Mouse (Mus musculus): ENCODE results near the gene Gm6793. TPM values are rescaled to one million over a fixed set of nuclear protein-coding genes. Genes with fewer than 3 reads are reported as not detected.

Gene Gm6793
- under 1 TPM; 0.18 to 0.20 TPM for total RNA-seq (2021)
- long read RNA-seq, experiment 1, result 0 reads
- long read RNA-seq, experiment 2, result 0 reads

GRCm38 (mm10) chr8:112014936-112015335 is at the start of gene Gm6793:
Gene Gm6793, minus strand, starts transcription at chr8:112015036.
- no peak for DNase-seq (ENCODE audit: low spot score in 2 of 2)

- no peak for DNase-seq (ENCODE audit: low spot score in 2 of 2)
These were observed 46.5 kb upstream of the Gm6793 start for GRCm38 (mm10) chr8:112061372-112061771.

DNA sequence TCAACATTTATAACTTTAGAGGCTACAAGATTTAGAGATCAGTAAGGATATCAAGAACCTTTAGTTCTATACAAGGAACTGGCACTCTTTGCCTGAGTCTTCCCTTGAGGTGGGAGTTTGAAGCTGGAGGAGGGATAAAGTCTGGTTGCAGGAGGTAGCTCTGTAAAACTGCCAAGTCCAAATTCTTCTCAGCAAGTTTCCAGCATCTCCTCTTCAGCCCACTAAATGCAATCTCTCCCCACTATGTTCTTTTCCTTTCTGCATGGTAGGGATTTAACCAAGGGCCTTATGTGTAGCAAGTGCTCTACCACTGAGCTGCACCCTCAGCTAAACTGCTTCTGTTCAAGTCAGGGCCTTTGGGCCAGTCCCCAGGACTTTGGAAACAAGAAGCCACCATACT is 39.6 kb upstream of the Gm6793 start:
- DNase-seq (ENCODE audit: low spot score in 2 of 2), result no peak

- DNase-seq (ENCODE audit: low spot score in 2 of 2), result no peak
These were observed 36.7 kb upstream of the Gm6793 start for GRCm38 (mm10) chr8:112051537-112051936.

DNA sequence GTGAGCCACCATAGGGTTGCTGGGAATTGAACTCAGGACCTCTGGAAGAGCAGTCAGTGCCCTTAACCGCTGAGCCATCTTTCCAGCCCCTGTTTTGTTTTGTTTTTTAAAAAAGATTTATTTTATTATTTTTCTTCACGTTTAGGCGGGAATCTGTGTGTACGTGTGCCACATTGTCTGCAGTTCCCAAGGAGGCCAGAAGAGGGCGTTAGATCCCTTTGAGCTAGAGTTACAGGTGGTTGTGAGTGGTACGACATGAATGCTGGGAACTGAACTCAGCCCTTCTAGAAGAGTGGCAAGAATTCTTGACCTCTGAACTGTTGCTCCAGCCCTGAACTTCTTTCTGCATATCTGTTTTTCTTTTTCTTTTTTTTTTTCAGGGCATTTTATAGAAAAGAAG is 35.1 kb upstream of the Gm6793 start:
- no peak for DNase-seq (ENCODE audit: low spot score in 2 of 2)

DNA sequence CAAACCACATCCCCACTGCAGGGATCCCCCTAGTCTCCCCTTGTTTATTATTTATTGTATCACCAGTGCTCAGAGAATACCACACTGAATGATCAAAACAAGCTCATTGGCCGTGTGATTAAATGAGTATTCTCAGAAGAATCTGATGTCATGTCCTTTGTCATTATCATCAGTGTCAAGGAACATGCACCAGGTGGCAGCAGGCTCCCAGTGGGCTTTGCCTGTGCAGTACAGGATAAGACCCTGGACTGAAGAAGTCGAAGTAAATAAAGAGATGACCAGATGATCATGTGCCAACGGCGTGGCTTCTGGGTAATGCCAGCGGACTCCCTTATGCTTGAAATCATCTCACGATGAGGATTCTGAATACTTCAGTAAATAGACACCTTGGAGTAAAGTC is 33.5 kb upstream of the Gm6793 start:
- DNase-seq (ENCODE audit: low spot score in 2 of 2), result no peak

DNA sequence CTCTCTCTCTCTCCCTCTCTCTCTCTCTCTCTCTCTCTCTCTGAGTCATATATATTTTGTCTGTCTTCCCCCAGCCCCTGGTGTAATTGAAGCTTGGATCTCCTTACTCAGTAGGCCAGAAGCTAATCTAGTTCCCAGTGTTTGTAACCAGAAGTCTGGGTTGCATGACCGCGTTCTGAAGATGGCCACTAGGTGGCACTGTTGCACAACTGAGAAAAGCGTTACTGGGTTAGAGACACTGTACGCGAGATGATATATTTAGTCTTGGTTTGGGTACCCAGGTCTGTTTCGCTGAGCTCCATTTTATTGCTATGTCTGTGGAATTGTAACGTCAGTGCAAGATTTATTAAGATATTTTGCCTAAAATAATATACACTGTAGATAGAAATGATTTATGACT is 31.1 kb upstream of the Gm6793 start:
- peak; percentile 64 to 66 for DNase-seq (ENCODE audit: low spot score in 2 of 2)

- no peak for DNase-seq (ENCODE audit: low spot score in 2 of 2)
These were observed 30.3 kb upstream of the Gm6793 start for GRCm38 (mm10) chr8:112045182-112045581.

DNA sequence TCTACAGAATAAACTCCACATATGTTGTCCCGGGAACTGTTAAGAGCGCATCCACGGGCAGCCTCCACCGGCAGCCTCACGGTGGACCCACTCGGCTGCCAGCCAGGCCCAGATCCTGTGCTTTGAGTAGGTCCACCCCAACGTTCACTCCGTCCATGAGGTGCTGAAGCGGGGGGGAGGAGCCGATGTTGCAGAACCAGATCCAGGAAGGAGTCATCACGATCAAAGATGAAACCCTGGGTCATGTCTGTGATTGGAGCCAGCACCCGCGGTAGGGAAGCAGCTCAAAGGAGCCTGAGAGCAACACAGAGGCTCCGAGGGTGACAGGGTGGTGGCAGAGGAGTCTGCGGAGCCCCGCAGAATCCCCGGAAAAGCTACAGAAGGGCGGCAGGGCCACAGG is 22.7 kb upstream of the Gm6793 start:
- no peak for DNase-seq (ENCODE audit: low spot score in 2 of 2)

GRCm38 (mm10) chr8:112034603-112035002 is 19.8 kb upstream of the Gm6793 start:
- DNase-seq (ENCODE audit: low spot score in 2 of 2), result no peak

GRCm38 (mm10) chr8:112033071-112033470 is 18.2 kb upstream of the Gm6793 start:
- no peak for DNase-seq (ENCODE audit: low spot score in 2 of 2)

DNA sequence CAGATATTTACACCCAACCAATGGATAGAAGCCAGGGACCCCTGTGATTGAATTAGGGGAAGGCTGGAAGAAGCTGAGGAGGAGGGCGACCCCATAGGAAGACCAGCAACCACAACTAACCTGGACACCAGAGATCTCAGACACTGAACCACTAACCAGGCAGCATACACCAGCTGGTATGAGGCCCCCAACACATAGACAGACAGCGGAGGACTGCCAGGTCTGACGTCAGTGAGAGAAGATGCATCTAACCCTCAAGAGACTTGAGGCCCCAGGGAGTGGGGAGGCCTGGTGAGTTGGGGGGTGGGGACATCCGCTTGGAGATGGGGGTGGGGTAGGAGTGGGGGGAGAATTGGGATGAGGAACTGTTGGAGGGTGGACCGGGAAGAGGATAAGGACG is 15.8 kb upstream of the Gm6793 start:
- no peak for DNase-seq (ENCODE audit: low spot score in 2 of 2)

GRCm38 (mm10) chr8:112029455-112029854 is 14.6 kb upstream of the Gm6793 start:
- no peak for DNase-seq (ENCODE audit: low spot score in 2 of 2)

DNA sequence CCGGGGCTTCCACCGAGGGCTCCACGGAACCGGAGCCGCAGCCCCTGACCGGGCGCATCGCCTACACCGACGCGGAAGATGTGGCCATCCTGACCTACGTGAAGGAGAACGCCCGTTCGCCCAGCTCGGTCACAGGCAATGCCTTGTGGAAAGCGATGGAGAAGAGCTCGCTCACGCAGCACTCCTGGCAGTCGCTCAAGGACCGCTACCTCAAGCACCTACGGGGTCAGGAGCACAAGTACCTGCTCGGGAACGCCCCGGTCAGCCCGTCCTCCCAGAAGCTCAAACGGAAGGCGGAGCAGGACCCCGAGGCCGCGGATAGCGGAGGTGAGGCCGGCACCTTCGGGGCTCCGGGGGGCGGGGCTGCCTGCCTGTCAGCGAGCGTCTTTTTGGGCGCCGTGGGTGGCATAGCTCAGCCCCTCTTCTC is 3.0 kb downstream of the Gm6793 start:
- DNase-seq (ENCODE audit: low spot score in 2 of 2), result no peak

DNA sequence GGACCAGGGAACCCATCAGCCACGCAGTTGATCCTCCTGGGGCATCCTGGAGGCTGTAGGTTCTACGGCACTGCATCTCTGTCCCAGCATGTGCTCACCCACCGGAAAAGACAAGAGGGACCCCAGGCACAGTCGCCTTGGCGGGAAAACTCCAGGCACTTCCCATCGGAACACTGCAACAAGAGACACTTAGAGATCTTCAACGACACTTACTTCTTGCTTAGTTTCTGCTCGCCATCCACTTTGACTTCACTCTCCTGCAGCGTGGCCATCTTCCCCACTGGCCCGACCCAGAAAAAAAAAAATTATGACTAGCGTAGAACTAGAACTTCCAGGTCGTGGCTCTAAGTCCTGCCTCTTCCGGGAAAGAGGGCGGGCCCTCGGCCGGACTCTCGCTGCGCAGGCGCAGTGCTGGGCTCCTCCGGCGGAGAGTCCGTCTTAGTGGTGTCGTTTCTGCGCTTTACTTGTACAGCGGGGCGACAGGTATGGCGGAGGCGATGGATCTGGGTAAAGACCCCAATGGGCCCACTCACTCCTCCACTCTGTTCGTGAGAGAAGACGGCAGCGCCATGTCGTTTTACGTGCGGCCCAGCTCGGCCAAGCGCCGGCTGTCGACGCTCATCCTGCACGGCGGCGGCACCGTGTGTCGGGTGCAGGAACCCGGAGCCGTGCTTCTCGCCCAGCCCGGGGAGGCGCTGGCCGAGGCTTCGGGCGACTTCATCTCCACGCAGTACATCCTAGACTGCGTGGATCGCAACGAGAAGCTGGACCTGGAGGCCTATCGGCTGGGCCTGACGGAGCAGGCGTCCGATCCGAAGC is 3.6 kb downstream of the Gm6793 start, which contains the start of the genes Kars and Terf2ip:
Gene Kars (minus strand): TSS at position 327 of the 819 bp plus-strand sequence.
Gene Terf2ip (plus strand): TSS at position 402 of the 819 bp plus-strand sequence.
- DNase-seq (ENCODE audit: low spot score in 2 of 2), result peak; percentile 87 to 93

DNA sequence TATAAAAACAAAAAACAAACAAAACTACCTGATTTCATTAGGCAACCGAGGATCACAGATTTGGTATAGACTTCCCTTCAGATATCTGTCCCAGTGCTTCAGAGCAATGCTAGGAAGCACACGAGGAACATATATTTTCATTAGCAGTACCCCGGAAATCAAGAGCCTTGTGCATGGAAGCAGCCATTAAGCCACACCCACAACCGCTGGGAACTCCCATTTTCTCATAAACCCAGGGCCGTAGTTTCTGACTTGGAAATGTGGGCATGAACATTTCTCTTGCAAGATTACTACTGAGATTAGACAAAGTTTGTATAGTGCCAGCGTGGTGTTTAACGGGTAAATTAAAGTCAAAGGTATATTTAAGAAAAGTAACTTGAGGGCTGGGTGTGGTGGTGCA is 5.3 kb downstream of the Gm6793 start:
- no peak for DNase-seq (ENCODE audit: low spot score in 2 of 2)

- DNase-seq (ENCODE audit: low spot score in 2 of 2), result no peak
These were observed 7.2 kb downstream of the Gm6793 start for GRCm38 (mm10) chr8:112007669-112008068.

DNA sequence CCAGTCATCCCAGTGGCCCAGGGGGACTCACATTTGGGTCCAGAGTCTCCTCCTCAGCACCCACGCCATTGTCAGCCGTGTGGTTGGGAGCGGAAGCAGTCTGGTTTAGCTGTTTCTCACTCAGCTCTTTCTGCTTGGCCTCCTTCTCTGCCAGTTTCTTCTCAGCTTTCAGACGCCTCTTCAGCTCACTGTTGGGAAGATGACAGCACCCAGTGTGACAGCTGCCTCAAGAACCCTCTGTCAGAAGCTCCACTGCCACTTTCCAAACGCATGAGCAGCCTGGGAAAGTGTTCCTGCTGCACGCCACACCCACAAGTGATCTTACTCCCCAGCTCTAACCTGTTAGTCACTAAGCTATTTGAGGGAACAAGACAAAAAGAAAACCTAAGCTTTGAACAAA is 9.2 kb downstream of the Gm6793 start:
- no peak for DNase-seq (ENCODE audit: low spot score in 2 of 2)

DNA sequence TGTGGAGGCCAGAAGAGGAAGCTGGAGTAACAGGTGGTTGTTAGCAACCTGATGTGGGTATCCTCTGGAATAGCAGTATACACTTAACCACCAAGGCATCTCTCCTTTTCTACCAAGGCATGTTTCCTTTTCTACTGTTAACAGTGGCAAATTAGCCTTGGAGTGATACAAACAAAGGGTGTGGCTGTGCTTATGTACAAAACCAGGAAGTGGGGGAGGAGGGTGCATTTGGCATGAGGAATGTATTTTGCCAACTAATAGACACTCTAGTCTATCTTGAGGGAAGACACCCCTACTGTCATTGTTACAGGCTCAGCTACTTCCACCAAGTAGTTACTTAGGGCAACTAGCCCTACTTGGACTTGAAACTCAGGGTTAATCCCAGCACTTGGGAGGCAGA is 10.1 kb downstream of the Gm6793 start:
- no peak for DNase-seq (ENCODE audit: low spot score in 2 of 2)

- DNase-seq (ENCODE audit: low spot score in 2 of 2), result no peak
These were observed 22.2 kb downstream of the Gm6793 start for GRCm38 (mm10) chr8:111992703-111993039.

GRCm38 (mm10) chr8:111992013-111992702 is 22.7 kb downstream of the Gm6793 start, which contains the start of gene Adat1:
Gene Adat1, minus strand, starts transcription at chr8:111992302.
- DNase-seq (ENCODE audit: low spot score in 2 of 2), result peak; percentile 49 to 84

GRCm38 (mm10) chr8:111991278-111991677 is 23.6 kb downstream of the Gm6793 start:
- DNase-seq (ENCODE audit: low spot score in 2 of 2), result no peak
